Mouse (Mus musculus) midbrain, embryonic 10.5 days (tissue): Measurements from ENCODE around the gene Fam3c. TPM values are rescaled to one million over a fixed set of nuclear protein-coding genes. Genes with fewer than 3 reads are reported as not detected.
A peak's percentile ranks its signal among the peaks of the same experiment; 100 is the strongest.

Source experiments
- DNase-seq: peaks from one replicate; pipeline ENCODE4 v3.0.0-alpha.2; 2017; ENCODE audit warnings: low spot score
- H3K27ac ChIP-seq: fragments of 300-500 bp; sonication (generic); replicated peaks from 2 replicates; pipeline ENCODE4 v1.5.1; 2016; ENCODE audit warnings: mild to moderate bottlenecking
- H3K27me3 ChIP-seq: fragments of 300-500 bp; sonication (generic); 2 replicates; pipeline ENCODE4 v1.6.1; 2016; ENCODE audit warnings: low read depth, mild to moderate bottlenecking; ENCODE audit not compliant: poor library complexity, severe bottlenecking
- H3K36me3 ChIP-seq: fragments of 300-500 bp; sonication (generic); 2 replicates; pipeline ENCODE4 v1.6.1; 2016; ENCODE audit warnings: mild to moderate bottlenecking, moderate library complexity
- H3K4me1 ChIP-seq: fragments of 300-500 bp; sonication (generic); 2 replicates; pipeline ENCODE4 v1.6.1; 2016
- H3K4me3 ChIP-seq: fragments of 300-500 bp; sonication (generic); 2 replicates; pipeline ENCODE4 v1.5.1; 2016; ENCODE audit warnings: mild to moderate bottlenecking, moderate library complexity
- H3K9me3 ChIP-seq: fragments of 300-500 bp; sonication (generic); replicated peaks from 2 replicates; pipeline ENCODE4 v1.6.1; 2016; ENCODE audit warnings: mild to moderate bottlenecking
- WGBS: fragments of 180-500 bp; shearing (Covaris S2); methylation state at CpG from one replicate; pipeline ENCODE4 v1.1.7; 2016; 5-methylcytosine and 5-hydroxymethylcytosine counted together
- polyA plus RNA-seq: library from polyadenylated mRNA; unstranded; fragments of >200 nt; fragmentation: Nextera tagmentation; extraction: Ambion mirVana; gene quantifications from 2 replicates; pipeline ENCODE4 v1.2.1, GENCODE M21; 2016

Fam3c gene
- polyA plus RNA-seq, 1 experiment from 2014 or later = 27.8 TPM

DNA sequence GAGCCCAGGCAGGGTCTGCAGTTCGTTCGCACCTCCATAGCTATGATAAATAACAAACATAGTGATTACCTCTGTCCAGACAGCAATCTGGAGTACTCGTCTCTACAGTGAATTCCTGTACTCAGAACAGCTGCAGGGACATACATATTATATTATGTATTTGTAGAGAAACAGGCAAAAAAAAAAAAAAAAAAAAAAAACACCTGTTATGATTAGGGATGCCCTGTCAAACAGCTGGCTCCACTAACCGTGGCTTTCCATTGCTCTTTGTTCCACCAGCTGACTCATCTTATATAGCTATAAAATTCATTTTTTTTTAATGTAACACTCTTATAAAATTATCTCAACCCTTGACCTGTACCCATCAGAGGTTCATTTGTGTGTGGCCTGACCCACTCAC lies 29.8 kb downstream of the Fam3c start:
- no peak overlapping the region for H3K27ac ChIP-seq
- no peak for DNase-seq
- no peak overlapping the region for H3K4me3 ChIP-seq
- H3K36me3 ChIP-seq = peaks cover 9% of the 10 kb centered on the region; the same call in 1 of the 2 replicates
- H3K9me3 ChIP-seq = no peaks in the 10 kb centered on the region
- no peaks in the 10 kb centered on the region for H3K4me1 ChIP-seq
- WGBS = 87% methylated on average over 4 of the region's 4 CpGs
- H3K27me3 ChIP-seq = no peaks in the 10 kb centered on the region

DNA sequence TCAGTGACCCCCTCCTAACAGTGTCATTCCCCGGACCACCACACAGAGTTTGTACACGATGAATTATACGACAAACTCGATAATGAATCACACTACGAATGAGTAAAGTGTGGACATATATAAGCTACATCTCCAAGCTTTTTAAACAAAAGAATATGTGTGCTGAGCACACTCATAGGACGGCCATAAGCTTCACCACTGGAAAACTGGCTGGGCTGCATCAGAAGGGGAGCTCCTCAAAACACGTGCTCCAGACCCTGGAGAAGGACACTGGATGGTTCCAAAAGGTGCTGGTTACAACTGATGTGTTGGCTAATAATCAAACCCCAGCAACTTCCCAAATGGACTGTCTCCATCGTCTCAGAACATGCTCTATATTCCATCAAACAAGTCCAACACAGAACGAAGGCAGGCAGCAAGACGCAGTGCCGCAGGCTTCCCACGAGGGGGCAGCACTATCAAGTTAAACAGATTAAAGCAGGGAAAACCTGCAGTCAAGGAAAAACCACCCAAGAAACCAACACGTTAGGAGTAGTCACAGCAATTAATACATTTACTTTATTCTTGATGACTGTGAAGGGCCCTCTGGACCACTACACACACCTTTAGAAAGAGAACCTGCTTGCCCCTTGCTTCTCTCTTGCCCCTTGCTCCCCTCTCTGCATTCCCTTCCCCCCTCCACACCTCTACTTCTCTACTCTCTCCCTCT lies 30.5 kb downstream of the Fam3c start:
- Histone ChIP-seq H3K9me3 (no peaks in the 10 kb centered on the region), H3K27me3 (no peaks in the 10 kb centered on the region), H3K4me1 (no peaks in the 10 kb centered on the region), H3K36me3 (peaks cover 11% of the 10 kb centered on the region), H3K27ac (no peak overlapping the region), H3K4me3 (no peak overlapping the region)
- peak; percentile 68 for DNase-seq
- 63% methylated on average over 13 of the region's 13 CpGs for WGBS

DNA sequence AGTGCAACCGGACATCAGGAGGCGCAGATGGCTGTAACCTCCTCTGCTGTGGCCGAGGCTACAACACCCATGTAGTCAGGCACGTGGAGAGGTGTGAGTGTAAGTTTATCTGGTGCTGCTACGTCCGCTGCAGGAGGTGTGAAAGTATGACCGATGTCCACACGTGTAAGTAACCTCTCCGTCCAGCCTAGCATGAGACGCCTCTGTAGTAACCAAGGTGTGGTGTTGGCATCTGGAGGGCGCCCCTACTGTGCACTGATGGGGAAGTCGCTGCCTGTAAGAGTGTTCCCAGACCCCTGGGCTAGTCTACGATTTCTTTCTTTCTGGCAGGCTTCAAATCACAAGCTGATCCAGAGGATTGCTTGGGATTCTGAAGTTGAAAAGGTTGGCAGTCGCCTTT lies 58.0 kb downstream of the Fam3c start:
- H3K9me3 ChIP-seq = no peaks in the 10 kb centered on the region
- WGBS = 59% methylated on average over 14 of the region's 14 CpGs
- no peak overlapping the region for H3K4me3 ChIP-seq
- 0 out of 2 replicates have a peak, but pooled peaks cover 2% of the 10 kb centered on the region for H3K4me1 ChIP-seq
- DNase-seq = no peak
- H3K36me3 ChIP-seq = no peaks in the 10 kb centered on the region
- peaks cover 6% of the 10 kb centered on the region; the same call in 1 of the 2 replicates for H3K27me3 ChIP-seq
- H3K27ac ChIP-seq = no peak overlapping the region

DNA sequence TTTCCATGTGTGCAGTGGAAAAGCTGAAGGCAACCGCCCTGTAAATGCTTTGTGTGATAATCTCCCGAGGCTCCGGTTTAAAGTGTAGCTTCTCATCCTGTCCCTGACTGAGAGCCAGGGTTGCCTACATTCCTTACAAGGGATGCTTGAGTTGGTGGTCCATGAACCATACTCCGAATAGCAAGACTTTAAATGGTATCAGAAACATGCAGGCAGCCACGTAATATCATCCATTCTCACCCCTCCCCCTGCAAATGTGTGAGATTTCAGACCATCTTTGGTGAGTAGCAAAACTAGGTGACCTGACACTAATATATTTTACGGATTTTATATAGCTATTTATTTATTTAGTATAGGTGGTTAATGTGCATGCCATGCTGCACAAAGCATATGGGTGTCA lies 59.0 kb downstream of the Fam3c start:
- Histone ChIP-seq H3K4me3 (no peak overlapping the region), H3K36me3 (no peaks in the 10 kb centered on the region), H3K9me3 (no peaks in the 10 kb centered on the region), H3K27me3 (peaks cover 11% of the 10 kb centered on the region; the same call in 1 of the 2 replicates), H3K27ac (no peak overlapping the region), H3K4me1 (0 out of 2 replicates have a peak, but pooled peaks cover 2% of the 10 kb centered on the region)
- DNase-seq = no peak
- WGBS = 87% methylated on average over 6 of the region's 6 CpGs

DNA sequence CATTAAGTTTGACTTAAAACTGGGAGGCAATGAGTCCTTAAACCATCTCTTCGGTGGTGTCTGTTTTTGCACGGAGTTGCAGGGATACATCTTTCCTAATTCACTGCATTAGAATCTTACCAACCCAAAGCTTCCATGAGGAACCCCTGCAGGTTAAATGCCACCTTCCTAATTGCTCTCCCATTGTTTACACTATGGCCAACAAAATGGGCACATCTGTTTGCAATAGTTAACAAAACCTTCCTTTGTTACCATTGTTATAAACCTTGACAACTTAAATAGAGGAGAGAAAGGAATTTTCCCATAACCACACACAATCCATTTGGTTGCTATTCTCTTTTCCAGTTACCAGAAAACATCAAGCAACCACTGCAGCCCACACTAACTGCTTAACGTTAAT lies 62.1 kb downstream of the Fam3c start:
- no peak overlapping the region for H3K27ac ChIP-seq
- no peaks in the 10 kb centered on the region for H3K36me3 ChIP-seq
- H3K27me3 ChIP-seq = peaks cover 42% of the 10 kb centered on the region
- no peaks in the 10 kb centered on the region for H3K9me3 ChIP-seq
- H3K4me3 ChIP-seq = no peak overlapping the region
- DNase-seq = no peak
- 30% methylated on average over 3 of the region's 3 CpGs for whole genome bisulfite sequencing
- peaks cover 9% of the 10 kb centered on the region for H3K4me1 ChIP-seq

DNA sequence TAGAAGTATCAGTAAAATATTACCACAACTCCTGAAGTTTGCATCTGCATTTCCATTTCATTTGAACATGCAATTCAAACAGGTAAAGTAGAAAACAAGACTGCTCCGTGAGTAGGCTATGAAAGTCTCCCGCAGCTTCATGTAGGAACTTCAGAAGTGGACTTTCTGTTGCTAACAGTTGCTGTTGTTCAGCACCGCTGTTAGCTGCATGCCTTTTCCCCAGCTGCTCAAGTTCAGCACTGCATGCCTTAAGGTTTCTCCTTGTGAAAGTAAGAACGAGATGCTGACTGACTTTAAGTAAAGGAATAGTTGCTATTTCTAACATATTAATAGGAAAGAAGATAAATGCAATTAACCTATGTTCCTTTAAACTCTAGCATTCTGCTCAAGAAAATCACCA lies 64.0 kb downstream of the Fam3c start:
- no peak for DNase-seq
- no peaks in the 10 kb centered on the region for H3K36me3 ChIP-seq
- H3K4me3 ChIP-seq = no peak overlapping the region
- no peak overlapping the region for H3K27ac ChIP-seq
- H3K27me3 ChIP-seq = peaks cover 61% of the 10 kb centered on the region
- no peaks in the 10 kb centered on the region for H3K9me3 ChIP-seq
- peaks cover 22% of the 10 kb centered on the region for H3K4me1 ChIP-seq
- 52% methylated on average over 4 of the region's 4 CpGs for WGBS

DNA sequence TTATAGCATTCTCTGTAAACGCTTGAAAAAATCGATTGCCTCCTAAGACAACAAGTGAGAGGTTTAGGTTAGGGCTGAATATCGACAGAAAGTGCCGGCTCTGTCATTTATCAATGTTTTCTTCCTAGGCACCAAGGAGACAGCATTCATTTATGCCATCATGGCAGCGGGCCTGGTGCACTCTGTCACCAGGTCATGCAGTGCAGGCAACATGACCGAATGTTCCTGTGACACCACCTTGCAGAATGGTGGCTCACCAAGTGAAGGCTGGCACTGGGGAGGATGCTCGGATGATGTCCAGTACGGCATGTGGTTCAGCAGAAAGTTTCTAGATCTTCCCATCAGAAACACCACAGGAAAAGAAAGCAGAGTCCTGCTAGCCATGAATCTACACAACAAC lies 65.3 kb downstream of the Fam3c start:
- peaks cover 73% of the 10 kb centered on the region for H3K27me3 ChIP-seq
- WGBS = 81% methylated on average over 8 of the region's 8 CpGs
- H3K4me1 ChIP-seq = peaks cover 22% of the 10 kb centered on the region
- DNase-seq = no peak
- no peak overlapping the region for H3K4me3 ChIP-seq
- H3K9me3 ChIP-seq = no peaks in the 10 kb centered on the region
- no peaks in the 10 kb centered on the region for H3K36me3 ChIP-seq
- H3K27ac ChIP-seq = no peak overlapping the region

DNA sequence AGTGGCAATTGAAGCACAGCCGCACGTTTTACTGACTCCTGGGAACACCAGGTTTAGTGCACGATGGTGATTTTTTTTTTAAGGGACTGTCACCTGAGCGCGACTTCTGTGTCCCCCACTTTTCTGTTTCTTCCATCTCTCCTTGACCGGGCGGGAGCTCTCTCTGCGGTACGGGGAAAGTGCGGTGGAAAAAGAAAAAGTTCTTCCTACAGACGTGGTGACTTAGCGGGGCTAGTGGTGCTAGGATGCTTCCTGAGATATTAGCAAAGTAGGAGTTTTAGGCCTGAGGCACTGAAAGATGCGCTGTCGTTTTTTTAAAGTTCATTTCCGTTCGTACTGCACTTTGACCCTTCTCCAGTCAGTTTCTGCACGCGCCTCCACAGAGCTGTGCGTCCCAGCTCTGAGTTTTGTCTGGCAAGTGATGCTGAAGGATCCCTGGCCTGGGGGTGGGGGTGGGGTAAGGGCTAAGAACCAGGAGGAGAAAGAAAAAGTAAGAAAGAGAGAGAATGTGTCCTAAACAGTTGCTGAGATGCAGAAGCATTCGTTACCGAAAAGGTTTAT lies 66.5 kb downstream of the Fam3c start:
- Histone ChIP-seq H3K36me3 (no peaks in the 10 kb centered on the region), H3K9me3 (no peaks in the 10 kb centered on the region), H3K4me3 (peak overlapping the region; percentile 62), H3K27me3 (peaks cover 73% of the 10 kb centered on the region), H3K4me1 (peaks cover 22% of the 10 kb centered on the region), H3K27ac (no peak overlapping the region)
- DNase-seq = peak; percentile 26
- WGBS = under 1% methylated on average over 21 of the region's 21 CpGs

DNA sequence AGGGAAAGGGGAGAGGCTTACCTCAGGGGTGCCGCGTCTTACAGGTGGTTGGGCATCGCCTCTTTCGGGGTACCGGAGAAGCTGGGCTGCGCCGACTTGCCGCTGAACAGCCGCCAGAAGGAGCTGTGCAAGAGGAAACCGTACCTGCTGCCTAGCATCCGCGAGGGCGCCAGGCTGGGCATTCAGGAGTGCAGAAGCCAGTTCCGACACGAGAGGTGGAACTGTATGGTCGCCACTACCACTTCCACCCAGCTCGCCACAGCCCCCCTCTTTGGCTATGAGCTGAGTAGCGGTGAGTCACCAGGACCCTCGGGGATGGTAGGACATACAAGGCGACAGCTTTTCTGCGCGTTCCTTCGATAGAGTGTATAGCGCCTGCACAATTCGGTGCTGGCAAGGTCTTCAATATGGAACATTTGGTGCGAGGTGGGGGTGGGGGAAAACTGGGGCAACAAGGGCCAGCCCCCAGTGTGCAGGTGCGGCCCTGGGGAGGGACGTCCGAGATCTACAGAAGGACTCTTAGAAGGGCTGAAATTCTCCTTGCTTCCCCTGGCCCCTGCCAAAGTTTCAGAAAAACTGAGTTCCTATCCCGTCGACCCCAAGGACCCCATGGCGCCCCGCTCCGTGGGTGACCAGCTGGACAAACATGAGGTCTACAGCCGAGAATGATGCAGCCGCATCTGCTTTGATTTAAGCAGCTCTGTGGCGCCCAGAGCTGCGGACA lies 67.1 kb downstream of the Fam3c start:
- Histone ChIP-seq H3K4me1 (peaks cover 22% of the 10 kb centered on the region), H3K36me3 (no peaks in the 10 kb centered on the region), H3K27ac (no peak overlapping the region), H3K4me3 (peak overlapping the region; percentile 62), H3K9me3 (no peaks in the 10 kb centered on the region), H3K27me3 (peaks cover 73% of the 10 kb centered on the region)
- WGBS = under 1% methylated on average over 38 of the region's 38 CpGs
- peak; percentile 61 for DNase-seq

DNA sequence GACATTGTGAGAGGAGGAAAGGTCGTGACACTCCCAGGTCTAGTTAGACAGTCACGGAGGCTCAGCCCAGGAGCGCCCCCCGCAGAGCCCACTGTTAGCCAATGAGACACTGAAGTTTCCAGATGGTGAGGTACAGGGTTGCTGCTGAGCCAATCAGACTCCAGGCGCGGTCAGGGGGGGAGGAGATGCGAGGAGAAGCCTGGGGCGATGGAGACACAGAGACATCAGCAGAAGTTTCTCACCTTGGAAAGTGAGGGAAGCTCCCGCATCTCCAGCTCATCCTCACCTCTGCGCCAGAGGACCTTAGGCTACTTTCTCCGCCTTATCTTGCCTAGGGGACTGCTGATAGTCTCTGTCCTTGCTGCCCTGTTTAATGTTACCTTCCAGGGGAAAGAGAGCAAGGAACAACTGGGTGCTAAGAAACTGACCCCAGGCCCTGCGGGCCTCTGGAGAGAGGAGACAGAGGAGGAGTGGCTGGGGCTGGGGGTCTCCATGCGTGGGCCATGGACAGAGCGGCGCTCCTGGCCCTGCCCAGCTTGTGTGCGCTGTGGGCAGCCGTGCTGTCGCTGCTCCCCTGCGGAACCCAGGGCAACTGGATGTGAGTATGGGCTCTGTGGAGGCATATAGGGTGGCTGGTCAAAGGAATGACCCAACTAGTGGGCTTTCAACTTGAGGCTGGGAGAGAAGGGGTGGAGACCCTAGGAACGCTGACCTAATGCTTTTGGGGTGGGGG lies 67.9 kb downstream of the Fam3c start, which contains the start of gene Wnt16:
Gene Wnt16, plus strand, starts transcription at position 224 of the 733 bp plus-strand sequence.
- Histone ChIP-seq H3K36me3 (no peaks in the 10 kb centered on the region), H3K27ac (no peak within 1 kb of the TSS), H3K4me1 (peaks cover 22% of the 10 kb centered on the region), H3K9me3 (no peaks in the 10 kb centered on the region), H3K4me3 (peak within 1 kb of the TSS; percentile 62), H3K27me3 (peaks cover 68% of the 10 kb centered on the region)
- DNase-seq = peak; percentile 54
- under 1% methylated on average over 20 of the region's 20 CpGs for WGBS

DNA sequence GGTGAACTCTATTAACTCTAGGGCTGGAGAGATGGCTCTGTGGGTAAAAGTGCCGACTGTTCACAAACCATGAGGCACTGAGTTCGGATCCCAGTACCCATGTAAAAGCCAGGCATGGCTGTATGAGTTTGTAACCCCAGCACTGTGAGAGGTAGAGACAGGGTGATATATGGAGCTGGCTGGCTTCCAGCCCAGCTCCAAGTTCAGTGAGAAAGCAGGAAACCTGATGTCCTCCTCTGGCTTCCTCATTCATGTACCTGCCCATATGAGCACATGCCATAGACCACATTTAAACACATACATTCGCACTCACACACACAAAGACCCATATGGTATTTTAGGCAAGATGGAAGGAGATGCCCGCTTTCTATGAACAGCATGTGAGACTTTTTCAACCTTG lies 73.6 kb downstream of the Fam3c start:
- Histone ChIP-seq H3K27ac (no peak overlapping the region), H3K27me3 (peaks cover 16% of the 10 kb centered on the region), H3K4me1 (no peaks in the 10 kb centered on the region), H3K9me3 (no peaks in the 10 kb centered on the region), H3K36me3 (no peaks in the 10 kb centered on the region), H3K4me3 (no peak overlapping the region)
- no peak for DNase-seq
- WGBS = 91% methylated on average over 4 of the region's 4 CpGs

DNA sequence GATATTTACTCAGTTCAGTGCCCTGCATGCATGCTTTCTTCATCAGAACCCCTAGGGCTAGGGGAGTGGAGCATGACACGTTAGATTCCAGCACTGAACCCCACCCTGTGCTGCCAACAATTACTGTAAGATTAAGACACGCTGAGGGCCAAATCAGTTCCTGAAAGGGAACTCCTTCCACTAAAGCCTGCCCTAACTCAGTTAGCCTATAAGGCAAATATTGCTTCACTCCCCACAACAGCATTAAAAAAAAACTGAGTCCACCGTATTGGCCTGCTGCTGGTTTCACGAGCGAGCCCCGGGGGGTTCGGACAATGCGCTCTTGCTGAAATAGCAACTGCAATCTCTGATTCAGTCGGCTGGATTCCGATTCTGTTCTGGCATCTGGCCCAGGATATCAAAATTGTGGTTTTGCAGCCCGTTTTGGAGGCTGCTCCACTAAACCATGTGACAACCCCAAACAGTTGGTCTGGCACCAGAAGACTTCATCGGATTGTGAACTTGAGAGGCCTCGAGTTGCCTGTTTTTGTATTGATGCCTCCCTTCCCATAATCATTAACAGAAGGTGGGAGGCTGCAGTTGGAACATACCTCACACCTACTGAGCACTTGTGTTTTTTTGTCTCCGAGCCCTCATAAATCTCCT lies 75.7 kb downstream of the Fam3c start:
- WGBS = 77% methylated on average over 14 of the region's 14 CpGs

More for the DNA sequence above, 75.7 kb downstream of the Fam3c start:
- no peak overlapping the region for H3K4me3 ChIP-seq
- H3K4me1 ChIP-seq = no peaks in the 10 kb centered on the region
- no peaks in the 10 kb centered on the region for H3K9me3 ChIP-seq
- H3K27me3 ChIP-seq = no peaks in the 10 kb centered on the region; the same call in 1 of the 2 replicates
- no peak for DNase-seq
- no peak overlapping the region for H3K27ac ChIP-seq
- H3K36me3 ChIP-seq = no peaks in the 10 kb centered on the region
